Mouse (Mus musculus): ENCODE data around the gene Loxl1. TPM values are rescaled to one million over a fixed set of nuclear protein-coding genes. Genes with fewer than 3 reads are reported as not detected.
"Not testable (repeated sequence)": the region's sequence is repeated elsewhere in the genome, so short reads cannot be mapped to it uniquely, and the experiment has no call there.

The Loxl1 gene
- polyA plus RNA-seq, 1 experiment from 2014 or later = 3.7 TPM

GRCm38 (mm10) chr9:58255704-58256685 is 57.0 kb downstream of the Loxl1 start:
- Histone ChIP-seq H3K36me3 (peaks cover 9% of the 10 kb centered on the region; the same call in 1 of the 2 replicates), H3K4me3 (no peak overlapping the region), H3K4me1 (peaks cover 31% of the 10 kb centered on the region), H3K4me2 (no peak overlapping the region), H3K27ac (peak overlapping the region; percentile 9; the same call in 1 of the 2 replicates), H3K9ac (no peak overlapping the region), H3K27me3 (replicated peaks) (no peaks in the 10 kb centered on the region), H3K9me3 (replicated peaks) (no peaks in the 10 kb centered on the region)
- no peak for ATAC-seq
- WGBS (ENCODE audit: insufficient replicate concordance) = 56% methylated on average over 10 of the region's 10 CpGs

- Histone ChIP-seq H3K27ac (no peak overlapping the region), H3K36me3 (peaks cover 6% of the 10 kb centered on the region; the same call in 1 of the 2 replicates), H3K9ac (peak overlapping the region; percentile 37; the same call in 1 of the 2 replicates), H3K27me3 (replicated peaks) (no peaks in the 10 kb centered on the region), H3K4me2 (no peak overlapping the region), H3K9me3 (replicated peaks) (no peaks in the 10 kb centered on the region), H3K4me3 (no peak overlapping the region), H3K4me1 (peaks cover 39% of the 10 kb centered on the region)
- ATAC-seq = no peak
- WGBS (ENCODE audit: insufficient replicate concordance) = 48% methylated on average over 2 of the region's 2 CpGs
Observed at GRCm38 (mm10) chr9:58255105-58255504, 57.9 kb downstream of the Loxl1 start.

- H3K9me3 ChIP-seq (replicated peaks); H3K36me3 ChIP-seq; H3K27me3 ChIP-seq (replicated peaks); ATAC-seq: not testable (repeated sequence)
- Histone ChIP-seq H3K4me3 (peak overlapping the region; percentile 70), H3K27ac (peak overlapping the region; percentile 85), H3K9ac (peak overlapping the region; percentile 78), H3K4me2 (peak overlapping the region; percentile 90), H3K4me1 (peaks cover 46% of the 10 kb centered on the region)
- 57% methylated on average over 5 of the region's 5 CpGs for WGBS (ENCODE audit: insufficient replicate concordance)
Observed at GRCm38 (mm10) chr9:58253805-58254122, 59.2 kb downstream of the Loxl1 start.

- Histone ChIP-seq H3K9me3 (replicated peaks) (no peaks in the 10 kb centered on the region), H3K4me2 (peak within 1 kb of the TSS; percentile 90), H3K4me3 (peak within 1 kb of the TSS; percentile 70), H3K9ac (peak within 1 kb of the TSS; percentile 78), H3K36me3 (0 out of 2 replicates have a peak, but pooled peaks cover 3% of the 10 kb centered on the region), H3K27me3 (replicated peaks) (no peaks in the 10 kb centered on the region), H3K27ac (peak within 1 kb of the TSS; percentile 85), H3K4me1 (peaks cover 51% of the 10 kb centered on the region)
- ATAC-seq = peak; percentile 94
- 1% methylated on average over 31 of the region's 31 CpGs for WGBS (ENCODE audit: insufficient replicate concordance)
Observed at GRCm38 (mm10) chr9:58253033-58253804, 59.8 kb downstream of the Loxl1 start, which contains the start of gene Stoml1. Gene Stoml1, plus strand, starts transcription at chr9:58253164.

- H3K4me3 ChIP-seq; H3K4me2 ChIP-seq; ATAC-seq; H3K9ac ChIP-seq; H3K27me3 ChIP-seq (replicated peaks); H3K9me3 ChIP-seq (replicated peaks): not testable (repeated sequence)
- peaks cover 12% of the 10 kb centered on the region for H3K36me3 ChIP-seq
- H3K4me1 ChIP-seq = peaks cover 64% of the 10 kb centered on the region
- H3K27ac ChIP-seq = peak overlapping the region; percentile 96
- 77% methylated on average over 1 of the region's 1 CpGs for WGBS (ENCODE audit: insufficient replicate concordance)
Observed at GRCm38 (mm10) chr9:58250730-58251129, 62.3 kb downstream of the Loxl1 start.

GRCm38 (mm10) chr9:58250322-58250721 is 62.7 kb downstream of the Loxl1 start:
- WGBS (ENCODE audit: insufficient replicate concordance) = 81% methylated on average over 8 of the region's 8 CpGs
- peak overlapping the region; percentile 91 for H3K9ac ChIP-seq
- no peaks in the 10 kb centered on the region for H3K9me3 ChIP-seq (replicated peaks)
- H3K4me2 ChIP-seq = peak overlapping the region; percentile 94
- peaks cover 13% of the 10 kb centered on the region for H3K36me3 ChIP-seq
- peaks cover 61% of the 10 kb centered on the region for H3K4me1 ChIP-seq
- ATAC-seq = no peak
- peak overlapping the region; percentile 96 for H3K27ac ChIP-seq
- H3K27me3 ChIP-seq (replicated peaks) = no peaks in the 10 kb centered on the region
- peak overlapping the region; percentile 83 for H3K4me3 ChIP-seq

GRCm38 (mm10) chr9:58249592-58250192 is 63.3 kb downstream of the Loxl1 start, which contains the start of gene Pml:
Gene Pml, minus strand, starts transcription at chr9:58249786.
- Histone ChIP-seq H3K27me3 (replicated peaks) (no peaks in the 10 kb centered on the region), H3K9ac (peak within 1 kb of the TSS; percentile 91), H3K27ac (peak within 1 kb of the TSS; percentile 96), H3K9me3 (replicated peaks) (no peaks in the 10 kb centered on the region), H3K4me3 (peak within 1 kb of the TSS; percentile 83), H3K4me2 (peak within 1 kb of the TSS; percentile 94), H3K36me3 (peaks cover 19% of the 10 kb centered on the region), H3K4me1 (peaks cover 62% of the 10 kb centered on the region)
- WGBS (ENCODE audit: insufficient replicate concordance) = 2% methylated on average over 16 of the region's 16 CpGs
- peak; percentile 74 for ATAC-seq

- Histone ChIP-seq H3K9me3 (replicated peaks) (no peaks in the 10 kb centered on the region), H3K4me1 (peaks cover 68% of the 10 kb centered on the region), H3K27me3 (replicated peaks) (no peaks in the 10 kb centered on the region), H3K36me3 (peaks cover 27% of the 10 kb centered on the region), H3K4me3 (peak overlapping the region; percentile 83), H3K4me2 (peak overlapping the region; percentile 94), H3K9ac (peak overlapping the region; percentile 91), H3K27ac (peak overlapping the region; percentile 96)
- 11% methylated on average over 7 of the region's 7 CpGs for WGBS (ENCODE audit: insufficient replicate concordance)
- ATAC-seq = no peak
Observed at GRCm38 (mm10) chr9:58248746-58249413, 64.1 kb downstream of the Loxl1 start.

- Histone ChIP-seq H3K36me3 (peaks cover 44% of the 10 kb centered on the region), H3K4me1 (peaks cover 74% of the 10 kb centered on the region), H3K4me2 (peak overlapping the region; percentile 94), H3K27me3 (replicated peaks) (no peaks in the 10 kb centered on the region), H3K4me3 (peak overlapping the region; percentile 83), H3K9ac (peak overlapping the region; percentile 91), H3K27ac (peak overlapping the region; percentile 96), H3K9me3 (replicated peaks) (no peaks in the 10 kb centered on the region)
- ATAC-seq = peak; percentile 84
- 3% methylated on average over 25 of the region's 25 CpGs for WGBS (ENCODE audit: insufficient replicate concordance)
Observed at GRCm38 (mm10) chr9:58247064-58247759, 65.8 kb downstream of the Loxl1 start.

- Histone ChIP-seq H3K36me3 (peaks cover 53% of the 10 kb centered on the region), H3K9ac (peak overlapping the region; percentile 91), H3K4me3 (peak overlapping the region; percentile 83), H3K27ac (peak overlapping the region; percentile 96), H3K4me1 (peaks cover 84% of the 10 kb centered on the region), H3K4me2 (peak overlapping the region; percentile 94), H3K27me3 (replicated peaks) (no peaks in the 10 kb centered on the region), H3K9me3 (replicated peaks) (no peaks in the 10 kb centered on the region)
- ATAC-seq = peak; percentile 58
- WGBS (ENCODE audit: insufficient replicate concordance) = 10% methylated on average over 4 of the region's 4 CpGs
Observed at GRCm38 (mm10) chr9:58246083-58246591, 66.8 kb downstream of the Loxl1 start.

All from liver, embryonic 12.5 days (tissue).